Mouse (Mus musculus) cerebellum, postnatal 25 days (tissue): ENCODE measurements around the gene Slc38a3.

Experiments
- DNase-seq, 2 experiments: peaks; one replicate each; pipeline ENCODE4 v3.0.0; 2021; ENCODE audit warnings: mixed read lengths in 2 of 2

Gene Slc38a3

GRCm38 (mm10) chr9:107669480-107669945 lies at the start of gene Slc38a3:
Slc38a3 (minus strand) TSS chr9:107669530.
- DNase-seq = no peak

- DNase-seq = no peak
Observed at GRCm38 (mm10) chr9:107716951-107717350, 47.6 kb upstream of the Slc38a3 start.

GRCm38 (mm10) chr9:107715632-107716031 lies 46.3 kb upstream of the Slc38a3 start:
- DNase-seq = no peak

- DNase-seq = peak; percentile 66 to 68
Observed at GRCm38 (mm10) chr9:107714221-107714952, 45.1 kb upstream of the Slc38a3 start.

- DNase-seq = peak; percentile 90 to 94
Observed at GRCm38 (mm10) chr9:107709697-107710483, 40.6 kb upstream of the Slc38a3 start, which contains the start of gene Sema3f. Sema3f (minus strand) TSS chr9:107710475.

- DNase-seq = peak; percentile 48 to 53
Observed at GRCm38 (mm10) chr9:107709096-107709696, 39.9 kb upstream of the Slc38a3 start.

GRCm38 (mm10) chr9:107708439-107709095 lies 39.2 kb upstream of the Slc38a3 start:
- DNase-seq = no peak

GRCm38 (mm10) chr9:107707701-107708438 lies 38.5 kb upstream of the Slc38a3 start:
- DNase-seq = no peak

- DNase-seq = no peak
Observed at GRCm38 (mm10) chr9:107706781-107707211, 37.5 kb upstream of the Slc38a3 start.

- DNase-seq = no peak
Observed at GRCm38 (mm10) chr9:107703337-107704122, 34.2 kb upstream of the Slc38a3 start.

- no peak for DNase-seq
Observed at GRCm38 (mm10) chr9:107702606-107703185, 33.4 kb upstream of the Slc38a3 start.

GRCm38 (mm10) chr9:107701594-107701993 lies 32.3 kb upstream of the Slc38a3 start:
- peak; percentile 90 to 92 for DNase-seq

GRCm38 (mm10) chr9:107700114-107700571 lies 30.8 kb upstream of the Slc38a3 start:
- peak; percentile 47 to 59 for DNase-seq

- DNase-seq = no peak
Observed at GRCm38 (mm10) chr9:107699376-107699980, 30.1 kb upstream of the Slc38a3 start.

GRCm38 (mm10) chr9:107698611-107699190 lies 29.4 kb upstream of the Slc38a3 start:
- DNase-seq = no peak

GRCm38 (mm10) chr9:107697811-107698521 lies 28.6 kb upstream of the Slc38a3 start:
- DNase-seq = no peak

GRCm38 (mm10) chr9:107696845-107697610 lies 27.7 kb upstream of the Slc38a3 start:
- DNase-seq = no peak

- DNase-seq = no peak
Observed at GRCm38 (mm10) chr9:107696106-107696479, 26.8 kb upstream of the Slc38a3 start.
